Mouse (Mus musculus): ENCODE measurements at regions not wholly inside any gene's neighbourhood (a gene's known extent, or its start where the extent isn't known, plus 50 kb on each side); places are given as distances from the start of the nearest gene placed in this dataset.

DNA sequence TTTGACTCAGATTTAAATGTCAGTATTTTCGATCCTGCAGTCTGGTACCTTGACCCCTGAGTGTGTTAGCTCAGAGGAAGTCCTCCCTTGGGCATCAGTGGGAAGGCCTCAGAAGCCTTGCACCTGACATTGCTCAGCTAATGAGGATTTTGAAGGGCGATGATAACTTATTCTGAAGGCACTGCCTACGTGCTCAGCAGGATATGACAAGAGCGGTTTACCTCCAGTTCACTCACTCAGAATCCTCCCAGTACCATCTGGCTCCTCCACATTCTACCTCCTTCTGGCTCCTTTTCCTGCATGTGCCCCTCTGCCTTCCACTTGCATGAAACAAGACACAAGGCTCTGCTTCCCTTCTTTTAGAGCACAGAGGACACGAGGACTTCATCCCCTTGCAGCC is 497.5 kb downstream of the Igsf11 start:
- 56% methylated on average over 5 of the region's 5 CpGs for WGBS
- Histone ChIP-seq H3K4me1 (ENCODE audit: insufficient read depth, low read length) (no peaks in the 10 kb centered on the region), H3K9ac (replicated peaks; ENCODE audit: low read length, poor library complexity, severe bottlenecking) (no peak overlapping the region), H3K27ac (ENCODE audit: low read depth, low read length) (no peak overlapping the region), H3K27me3 (ENCODE audit: insufficient read depth, low read length) (no peaks in the 10 kb centered on the region), H3K9me3 (ENCODE audit: low read length) (no peaks in the 10 kb centered on the region), H3K4me3 (ENCODE audit: low read depth, low read length) (no peak overlapping the region), H3K36me3 (ENCODE audit: insufficient read depth, low read length) (no peaks in the 10 kb centered on the region), H3K4me2 (ENCODE audit: low read depth, low read length, poor library complexity, severe bottlenecking) (no peak overlapping the region)
- DNase-seq (ENCODE audit: low spot score) (peak; percentile 74), ATAC-seq (ENCODE audit: low FRiP score) (peak; percentile 38; the same call in 1 of the 2 replicates)
- no peak for TF ChIP-seq CTCF (IDR thresholded peaks at IDR 0.05)

DNA sequence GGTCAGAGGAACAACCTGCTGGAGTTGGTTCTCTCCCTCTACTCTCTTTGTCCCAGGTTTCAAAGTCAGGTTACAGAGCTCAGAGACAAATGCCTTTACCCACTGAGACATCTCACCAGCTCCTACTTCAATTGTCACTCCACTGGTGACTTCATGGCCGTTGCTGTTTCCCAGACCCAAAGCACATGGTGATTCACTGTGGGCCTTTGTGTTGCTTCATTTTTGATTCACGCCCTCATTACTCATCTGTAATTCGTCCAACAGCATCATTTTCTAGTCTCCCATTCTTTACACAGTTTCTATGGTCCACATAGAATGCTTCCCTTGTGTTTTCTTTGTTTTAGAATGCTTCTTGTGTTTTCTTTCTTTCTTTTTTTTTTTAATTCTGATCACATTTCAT is 498.2 kb downstream of the Igsf11 start:
- no peak for DNase-seq (ENCODE audit: low spot score)
- TF ChIP-seq CTCF (IDR thresholded peaks at IDR 0.05), result no peak
- H3K27me3 ChIP-seq (ENCODE audit: insufficient read depth, low read length), result no peaks in the 10 kb centered on the region
- no peaks in the 10 kb centered on the region for H3K4me1 ChIP-seq (ENCODE audit: insufficient read depth, low read length)
- no peaks in the 10 kb centered on the region for H3K36me3 ChIP-seq (ENCODE audit: insufficient read depth, low read length)
- no peak overlapping the region for H3K9ac ChIP-seq (replicated peaks; ENCODE audit: low read length, poor library complexity, severe bottlenecking)
- WGBS, result 54% methylated on average over 3 of the region's 3 CpGs
- no peak overlapping the region for H3K4me2 ChIP-seq (ENCODE audit: low read depth, low read length, poor library complexity, severe bottlenecking)
- no peak overlapping the region for H3K4me3 ChIP-seq (ENCODE audit: low read depth, low read length)
- ATAC-seq (ENCODE audit: low FRiP score), result no peak
- no peak overlapping the region for H3K27ac ChIP-seq (ENCODE audit: low read depth, low read length)
- no peaks in the 10 kb centered on the region for H3K9me3 ChIP-seq (ENCODE audit: low read length)

DNA sequence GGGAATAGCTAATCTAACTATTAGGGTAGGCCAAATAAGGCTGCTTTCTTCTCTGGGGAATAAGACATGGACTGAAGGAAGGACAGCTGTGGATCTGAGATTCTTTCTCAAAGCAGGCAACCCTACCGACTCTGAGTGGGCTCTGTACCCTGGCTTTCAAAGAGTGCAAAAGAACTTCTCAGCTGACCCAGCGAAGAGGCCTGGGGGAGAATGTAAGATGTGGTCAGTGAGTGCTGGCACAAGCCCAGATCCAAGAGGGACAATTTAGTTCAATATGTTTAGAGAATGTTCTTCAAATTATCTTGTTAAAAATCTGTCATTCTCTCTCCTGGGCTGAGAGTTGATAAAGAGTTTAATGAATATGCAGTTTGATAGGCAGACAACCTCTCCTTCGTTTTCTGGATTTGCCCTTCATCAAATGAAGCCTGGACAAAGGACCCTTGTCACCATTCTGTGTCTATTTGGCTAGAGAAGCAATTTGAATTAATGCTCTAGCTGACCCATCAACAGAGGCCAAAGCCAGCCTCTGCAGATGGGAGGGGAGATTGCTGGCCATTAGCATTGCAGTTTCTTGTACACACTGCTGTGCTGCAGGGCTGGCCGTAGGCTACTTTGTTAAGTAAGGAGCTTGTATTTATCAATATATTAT is 509.8 kb downstream of the Igsf11 start:
- Histone ChIP-seq H3K4me1 (ENCODE audit: insufficient read depth, low read length) (no peaks in the 10 kb centered on the region), H3K4me2 (ENCODE audit: low read depth, low read length, poor library complexity, severe bottlenecking) (no peak overlapping the region), H3K9ac (replicated peaks; ENCODE audit: low read length, poor library complexity, severe bottlenecking) (no peak overlapping the region), H3K9me3 (ENCODE audit: low read length) (no peaks in the 10 kb centered on the region), H3K27ac (ENCODE audit: low read depth, low read length) (no peak overlapping the region; the same call in 1 of the 2 replicates), H3K36me3 (ENCODE audit: insufficient read depth, low read length) (no peaks in the 10 kb centered on the region), H3K4me3 (ENCODE audit: low read depth, low read length) (no peak overlapping the region), H3K27me3 (ENCODE audit: insufficient read depth, low read length) (no peaks in the 10 kb centered on the region)
- DNase-seq (ENCODE audit: low spot score) (peak; percentile 68), ATAC-seq (ENCODE audit: low FRiP score) (peak; percentile 76)
- WGBS, result 63% methylated on average over 4 of the region's 4 CpGs
- TF ChIP-seq CTCF (IDR thresholded peaks at IDR 0.05), result no peak

DNA sequence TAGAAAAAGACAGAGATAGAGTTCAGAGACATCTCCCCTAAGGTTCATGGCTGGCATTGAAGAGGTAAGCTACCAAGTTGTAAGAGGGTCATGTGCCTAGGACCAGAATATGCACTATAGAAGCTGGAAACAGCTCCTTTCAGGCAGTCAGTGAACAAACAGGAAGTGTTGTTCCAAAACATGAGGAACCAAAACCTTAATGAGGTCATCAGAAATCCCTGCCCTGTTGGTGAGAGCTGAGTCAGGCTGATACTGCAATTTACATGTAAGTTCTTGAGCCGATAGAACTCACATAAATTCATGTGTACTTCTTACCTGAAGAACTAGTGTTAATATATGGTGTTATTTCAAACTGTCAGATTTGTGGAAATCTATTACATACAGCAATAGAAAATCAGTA is 539.1 kb downstream of the Igsf11 start:
- Histone ChIP-seq H3K36me3 (ENCODE audit: insufficient read depth, low read length) (no peaks in the 10 kb centered on the region), H3K4me1 (ENCODE audit: insufficient read depth, low read length) (no peaks in the 10 kb centered on the region), H3K9me3 (ENCODE audit: low read length) (no peaks in the 10 kb centered on the region), H3K27me3 (ENCODE audit: insufficient read depth, low read length) (no peaks in the 10 kb centered on the region), H3K4me3 (ENCODE audit: low read depth, low read length) (no peak overlapping the region), H3K9ac (replicated peaks; ENCODE audit: low read length, poor library complexity, severe bottlenecking) (no peak overlapping the region), H3K27ac (ENCODE audit: low read depth, low read length) (no peak overlapping the region), H3K4me2 (ENCODE audit: low read depth, low read length, poor library complexity, severe bottlenecking) (no peak overlapping the region)
- DNase-seq (ENCODE audit: low spot score) (no peak), ATAC-seq (ENCODE audit: low FRiP score) (no peak)
- WGBS, result 97% methylated on average over 1 of the region's 1 CpGs
- no peak for TF ChIP-seq CTCF (IDR thresholded peaks at IDR 0.05)

DNA sequence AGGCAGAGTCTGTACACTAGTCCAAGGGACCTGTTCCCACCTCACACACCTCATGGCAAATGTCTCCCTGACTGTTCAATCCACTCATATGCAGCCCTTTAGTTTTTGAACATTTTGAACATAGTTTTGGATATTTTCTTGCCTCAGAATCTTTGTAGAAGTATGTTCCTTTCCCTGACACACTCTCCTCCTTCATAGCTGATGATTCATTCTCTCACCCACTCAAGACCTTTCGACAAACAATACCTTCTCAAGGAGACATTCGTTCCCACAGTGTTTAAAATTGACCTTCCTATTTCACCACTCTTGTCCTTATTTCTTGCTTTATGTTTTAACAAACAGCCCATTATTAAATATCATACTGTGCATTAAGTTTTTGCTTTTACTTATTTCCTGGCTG is 538.4 kb upstream of the Lsamp start:
- Histone ChIP-seq H3K27ac (ENCODE audit: low read depth, low read length) (no peak overlapping the region), H3K9ac (replicated peaks; ENCODE audit: low read length, poor library complexity, severe bottlenecking) (no peak overlapping the region), H3K27me3 (ENCODE audit: insufficient read depth, low read length) (no peaks in the 10 kb centered on the region), H3K4me2 (ENCODE audit: low read depth, low read length, poor library complexity, severe bottlenecking) (no peak overlapping the region), H3K4me1 (ENCODE audit: insufficient read depth, low read length) (no peaks in the 10 kb centered on the region), H3K9me3 (ENCODE audit: low read length) (no peaks in the 10 kb centered on the region), H3K36me3 (ENCODE audit: insufficient read depth, low read length) (no peaks in the 10 kb centered on the region), H3K4me3 (ENCODE audit: low read depth, low read length) (no peak overlapping the region)
- WGBS, result 89% methylated on average over 2 of the region's 2 CpGs
- TF ChIP-seq CTCF (IDR thresholded peaks at IDR 0.05), result no peak
- ATAC-seq (ENCODE audit: low FRiP score) (no peak), DNase-seq (ENCODE audit: low spot score) (no peak)

DNA sequence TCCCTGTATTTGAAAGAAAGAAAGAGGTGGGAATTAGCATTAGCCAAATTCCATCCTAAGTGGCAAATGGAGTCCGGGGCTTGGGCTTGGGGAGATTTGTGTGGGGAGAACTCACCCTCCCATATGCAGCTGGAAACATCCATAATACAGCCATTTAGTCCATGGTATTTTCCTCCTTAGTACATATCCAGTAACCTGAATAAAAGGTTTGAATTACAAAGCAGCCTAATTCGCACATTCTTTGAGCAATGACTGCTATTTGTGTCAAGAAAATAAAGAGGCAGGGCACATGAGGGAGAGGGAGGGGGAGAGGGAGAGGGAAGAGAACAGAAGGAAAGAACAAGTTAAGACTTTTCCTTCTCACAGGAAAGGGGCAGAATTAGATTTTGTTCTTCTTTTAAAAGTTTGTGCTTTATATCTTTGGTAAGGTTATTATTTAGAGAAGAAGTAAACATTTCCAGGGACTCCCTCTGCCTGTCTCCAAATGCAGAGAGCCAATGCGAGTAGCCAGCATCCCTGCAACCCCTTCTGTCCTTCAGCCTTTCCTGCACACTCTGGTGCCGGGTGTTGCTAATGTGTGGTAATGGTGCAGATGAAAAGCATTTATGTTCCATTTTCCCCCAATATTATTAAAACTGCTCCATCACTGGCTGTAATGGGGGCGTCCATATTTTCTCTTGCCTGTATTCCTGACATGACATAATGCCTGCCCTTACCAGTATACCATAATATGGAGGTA is 530.6 kb upstream of the Lsamp start:
- ATAC-seq (ENCODE audit: low FRiP score), result no peak
- Histone ChIP-seq H3K36me3 (ENCODE audit: insufficient read depth, low read length) (no peaks in the 10 kb centered on the region), H3K4me1 (ENCODE audit: insufficient read depth, low read length) (no peaks in the 10 kb centered on the region), H3K4me2 (ENCODE audit: low read depth, low read length, poor library complexity, severe bottlenecking) (no peak overlapping the region), H3K27me3 (ENCODE audit: insufficient read depth, low read length) (no peaks in the 10 kb centered on the region), H3K4me3 (ENCODE audit: low read depth, low read length) (no peak overlapping the region), H3K9ac (replicated peaks; ENCODE audit: low read length, poor library complexity, severe bottlenecking) (no peak overlapping the region), H3K9me3 (ENCODE audit: low read length) (no peaks in the 10 kb centered on the region), H3K27ac (ENCODE audit: low read depth, low read length) (no peak overlapping the region)
- 66% methylated on average over 5 of the region's 5 CpGs for WGBS
- TF ChIP-seq CTCF (IDR thresholded peaks at IDR 0.05), result no peak
- no peak for DNase-seq (ENCODE audit: low spot score)
